Mouse (Mus musculus): Measurements from ENCODE around the gene Serinc3.

GRCm38 (mm10) chr2:163646461-163647080, 1.6 kb upstream of the Serinc3 start:
- TF ChIP-seq CTCF (IDR thresholded peaks at IDR 0.05; ENCODE audit: low read depth) (no peak), EP300 (IDR thresholded peaks at IDR 0.05; ENCODE audit: low read depth) (no peak)
